Mouse (Mus musculus) ES-CJ7 (cell line): ENCODE measurements around the gene Pigg.
A peak's percentile ranks its signal among the peaks of the same experiment; 100 is the strongest.
"Not testable (repeated sequence)": the region's sequence is repeated elsewhere in the genome, so short reads cannot be mapped to it uniquely, and the experiment has no call there.

ENCODE experiments used
- DNase-seq: peaks from one replicate; pipeline ENCODE4 v3.0.0; 2011; ENCODE audit warnings: low read depth, low spot score

Gene Pigg

GRCm38 (mm10) chr5:108312224-108313064 is at the start of gene Pigg:
Gene Pigg, plus strand, starts transcription at chr5:108312609.
- DNase-seq, result peak; percentile 90

- peak; percentile 76 for DNase-seq
Measured at GRCm38 (mm10) chr5:108262722-108263121, 49.7 kb upstream of the Pigg start.

- not testable (repeated sequence) for DNase-seq
Measured at GRCm38 (mm10) chr5:108263785-108264184, 48.6 kb upstream of the Pigg start.

GRCm38 (mm10) chr5:108266990-108267389 is 45.4 kb upstream of the Pigg start:
- no peak for DNase-seq

GRCm38 (mm10) chr5:108268127-108269062 is 44.0 kb upstream of the Pigg start, which contains the start of gene Dr1:
Gene Dr1, plus strand, starts transcription at chr5:108268897.
- peak; percentile 89 for DNase-seq

- peak; percentile 21 for DNase-seq
Measured at GRCm38 (mm10) chr5:108269063-108269810, 43.2 kb upstream of the Pigg start.

- no peak for DNase-seq
Measured at GRCm38 (mm10) chr5:108269811-108270151, 42.6 kb upstream of the Pigg start.

GRCm38 (mm10) chr5:108270415-108270814 is 42.0 kb upstream of the Pigg start:
- DNase-seq, result no peak

- not testable (repeated sequence) for DNase-seq
Measured at GRCm38 (mm10) chr5:108271345-108271744, 41.1 kb upstream of the Pigg start.

- DNase-seq, result no peak
Measured at GRCm38 (mm10) chr5:108286957-108287356, 25.5 kb upstream of the Pigg start.

GRCm38 (mm10) chr5:108301567-108301966 is 10.8 kb upstream of the Pigg start:
- DNase-seq, result no peak

- DNase-seq, result no peak
Measured at GRCm38 (mm10) chr5:108313065-108313860, 854 bp downstream of the Pigg start.

GRCm38 (mm10) chr5:108331051-108331450 is 18.6 kb downstream of the Pigg start:
- peak; percentile 50 for DNase-seq

- DNase-seq, result no peak
Measured at GRCm38 (mm10) chr5:108337385-108337784, 25.0 kb downstream of the Pigg start.

GRCm38 (mm10) chr5:108338049-108338448 is 25.6 kb downstream of the Pigg start:
- no peak for DNase-seq

GRCm38 (mm10) chr5:108343680-108344170 is 31.3 kb downstream of the Pigg start:
- no peak for DNase-seq

GRCm38 (mm10) chr5:108345313-108346071 is 33.1 kb downstream of the Pigg start:
- no peak for DNase-seq

GRCm38 (mm10) chr5:108347843-108348242 is 35.4 kb downstream of the Pigg start:
- no peak for DNase-seq

- DNase-seq, result no peak
Measured at GRCm38 (mm10) chr5:108349511-108350148, 37.2 kb downstream of the Pigg start.
